Mouse (Mus musculus) right cerebral cortex, postnatal 10 days (tissue): ENCODE results near the gene Moxd2.

Source experiments
- DNase-seq, 2 experiments: peaks; one replicate each; pipeline ENCODE4 v3.0.0; 2021; ENCODE audit warnings: low spot score in 2 of 2

Moxd2 gene

DNA sequence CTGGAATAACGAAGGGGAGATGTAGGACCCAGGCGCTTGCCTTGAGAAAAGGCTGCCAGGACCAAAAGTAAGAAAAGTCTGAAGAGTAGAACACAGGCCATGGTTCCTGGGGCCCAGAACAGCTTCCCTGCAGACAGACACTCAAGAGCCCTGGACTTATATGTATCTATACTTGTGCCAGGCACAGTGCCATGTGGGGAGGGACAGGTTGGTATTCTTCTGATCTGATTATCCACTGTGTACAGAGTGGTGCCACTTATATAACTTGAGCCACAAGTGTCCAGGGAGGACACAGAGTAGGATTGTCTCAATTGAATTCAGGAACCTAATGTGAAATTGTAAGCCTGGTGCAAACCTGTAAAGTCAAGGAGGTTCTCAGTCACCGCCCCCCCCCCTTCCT is at the start of gene Moxd2:
Gene Moxd2 (minus strand): TSS at position 101 of the 400 bp plus-strand sequence.
- DNase-seq, result no peak

DNA sequence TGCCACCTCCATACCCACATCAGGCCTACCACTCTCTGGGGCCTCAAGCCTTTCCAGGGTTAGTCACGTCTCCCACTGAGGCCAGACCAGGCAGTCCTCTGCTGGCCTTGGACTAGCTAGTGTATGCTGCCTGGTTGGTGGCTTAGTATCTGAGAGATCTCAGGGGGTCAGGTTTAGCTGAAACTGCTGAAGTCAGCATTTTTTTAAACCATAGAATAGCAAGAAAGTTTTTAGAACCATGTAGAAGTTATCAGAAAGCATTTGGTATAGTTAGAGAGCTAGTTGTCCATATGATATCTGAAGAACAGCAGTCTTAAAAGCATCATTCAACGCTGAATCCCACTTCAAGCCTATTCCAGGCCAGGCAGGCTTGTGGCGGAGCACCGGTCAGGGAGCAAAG is 32.7 kb upstream of the Moxd2 start:
- no peak for DNase-seq

DNA sequence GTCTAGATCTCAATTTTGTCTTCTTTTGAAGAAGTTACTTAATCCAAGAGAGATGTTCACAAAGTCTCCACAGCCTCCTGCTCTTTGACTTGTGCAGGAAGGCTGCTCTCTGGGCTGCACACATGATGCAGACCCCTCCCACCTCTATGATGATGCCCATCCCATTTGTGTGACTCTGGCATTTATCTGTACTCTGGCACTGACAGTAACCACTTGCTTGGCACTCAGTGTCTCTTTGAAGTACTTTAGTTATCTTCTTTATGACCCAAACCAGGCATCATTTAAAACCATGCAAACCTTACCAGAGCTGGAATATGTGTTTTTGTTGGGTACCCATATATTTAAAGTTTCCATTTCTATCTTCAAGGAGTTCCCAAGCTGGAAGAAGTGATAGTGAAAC is 13.0 kb upstream of the Moxd2 start, which contains the start of gene Prss58:
Gene Prss58 (minus strand): TSS at position 101 of the 400 bp plus-strand sequence.
- no peak for DNase-seq

DNA sequence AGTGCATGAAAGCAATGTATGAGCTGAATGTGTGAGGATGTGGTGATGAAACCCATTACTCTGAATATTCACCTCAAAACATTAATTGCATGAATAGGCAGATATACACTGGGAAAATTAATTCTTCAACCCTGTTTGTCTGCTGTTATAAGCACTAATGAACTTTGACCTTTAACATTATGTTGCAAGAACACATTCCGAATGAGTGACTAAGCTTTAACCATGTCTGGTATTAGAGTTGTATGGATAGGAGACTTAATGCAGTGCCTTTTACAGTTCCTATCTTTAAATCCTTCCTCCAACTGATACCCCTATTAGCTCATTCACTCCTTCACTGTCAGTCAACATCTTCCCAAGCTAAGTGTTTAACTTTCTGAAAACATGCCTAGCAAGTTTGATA is 7.4 kb upstream of the Moxd2 start:
- DNase-seq, result no peak

DNA sequence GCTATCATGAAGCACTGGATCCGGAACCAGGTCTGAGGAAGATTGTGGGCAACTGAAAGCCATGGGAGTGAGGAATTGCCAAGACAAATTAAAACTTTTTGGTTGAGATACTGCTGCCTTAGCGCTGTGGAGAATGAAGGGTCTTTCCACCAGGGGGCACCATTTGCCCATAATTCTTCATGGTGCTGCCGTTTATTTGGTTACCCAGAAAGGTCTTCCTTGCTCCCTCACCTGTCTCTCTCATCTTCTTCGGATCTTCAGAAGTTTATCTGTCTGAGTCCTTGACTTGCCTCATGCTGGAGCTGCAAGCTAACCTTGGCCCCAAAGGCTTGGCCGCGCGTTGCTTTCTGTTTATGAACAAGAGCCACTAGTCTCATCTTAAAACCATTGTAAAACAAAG is 6.3 kb upstream of the Moxd2 start:
- no peak for DNase-seq

DNA sequence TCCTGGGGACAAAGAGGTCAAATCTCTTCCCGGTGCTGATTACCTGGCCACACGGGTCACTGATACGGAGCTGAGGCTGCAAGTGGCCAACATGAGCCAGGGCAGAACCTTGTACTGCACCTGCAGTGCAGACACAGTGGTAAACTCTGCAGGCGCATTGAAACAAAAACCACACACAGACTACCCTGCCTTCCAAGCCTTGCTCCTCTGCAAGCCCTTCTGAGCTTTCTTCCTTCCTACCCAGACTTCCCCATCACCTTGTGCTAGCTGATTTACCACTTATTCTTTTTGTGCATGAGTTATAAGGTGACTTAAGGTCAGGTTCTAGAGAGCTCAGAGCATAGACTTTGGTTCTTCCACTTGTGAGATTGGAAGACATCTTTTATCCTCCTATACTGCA is 4.5 kb upstream of the Moxd2 start:
- DNase-seq, result no peak

DNA sequence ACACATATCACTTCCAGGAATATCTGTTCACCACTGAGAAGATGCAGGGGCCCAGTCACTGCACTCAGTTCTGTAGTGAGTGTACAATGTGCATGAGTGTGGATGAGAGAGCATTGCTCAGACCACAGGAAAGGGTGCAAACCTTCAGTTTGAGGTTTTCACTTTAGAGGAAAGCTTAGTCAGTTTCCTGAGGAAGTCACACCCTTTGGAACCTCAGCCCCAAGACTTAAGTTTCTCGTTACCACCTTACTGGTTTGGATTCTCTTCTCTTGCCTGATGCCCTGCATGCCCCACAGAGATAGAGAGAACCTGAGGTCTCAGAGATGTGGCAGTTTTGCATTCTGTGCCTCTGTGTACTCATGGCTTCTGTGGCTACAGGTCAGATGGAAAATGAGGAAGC is 3.7 kb upstream of the Moxd2 start:
- DNase-seq, result no peak

DNA sequence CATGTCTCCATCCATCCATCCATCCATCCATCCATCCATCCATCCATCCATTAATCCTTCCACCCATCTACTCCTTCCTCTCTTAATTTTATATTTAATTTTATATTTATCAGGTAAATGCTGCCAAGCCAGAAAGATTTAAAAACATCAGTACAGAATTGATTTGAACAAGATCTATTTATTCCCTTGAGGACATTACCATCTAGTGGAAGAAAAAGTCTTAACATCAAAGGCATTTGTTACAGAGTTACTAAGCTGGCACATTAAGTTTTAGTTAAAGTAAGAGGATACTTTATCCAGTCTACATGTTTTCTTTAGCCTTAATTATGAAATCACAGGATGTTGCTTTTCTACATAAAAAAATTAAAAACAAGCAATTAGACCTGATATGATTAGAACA is 42.0 kb downstream of the Moxd2 start:
- no peak for DNase-seq
